Mouse (Mus musculus) cortical plate, adult 2 months (tissue): ENCODE data around the gene 1700013F07Rik. TPM values are rescaled to one million over a fixed set of nuclear protein-coding genes. Genes with fewer than 3 reads are reported as not detected.
"Not testable (repeated sequence)": the region's sequence is repeated elsewhere in the genome, so short reads cannot be mapped to it uniquely, and the experiment has no call there.

ENCODE experiments used
- H3K27ac ChIP-seq: fragments of 200-500 bp; 2 replicates; pipeline ENCODE4 v1.5.1; 2012; ENCODE audit warnings: low read length, control low read depth, inconsistent platforms; ENCODE audit not compliant: insufficient read depth
- H3K4me1 ChIP-seq: fragments of 200-500 bp; 2 replicates; pipeline ENCODE4 v1.6.1; 2011; ENCODE audit warnings: low read length; ENCODE audit not compliant: control insufficient read depth, insufficient read depth
- H3K4me3 ChIP-seq: fragments of 200-500 bp; 2 replicates; pipeline ENCODE4 v1.5.1; 2011; ENCODE audit warnings: mild to moderate bottlenecking, low read length, control low read depth; ENCODE audit not compliant: insufficient read depth
- CTCF ChIP-seq: fragments of 200-500 bp; IDR thresholded peaks from 2 replicates; pipeline ENCODE4 v1.5.1; 2011; ENCODE audit warnings: mild to moderate bottlenecking, control low read depth, low read length; ENCODE audit not compliant: insufficient read depth; ENCODE audit errors: extremely low read depth
- POLR2A ChIP-seq: fragments of 200-500 bp; IDR thresholded peaks from 2 replicates; pipeline ENCODE4 v1.6.1; 2011; ENCODE audit warnings: mild to moderate bottlenecking, low read length, control low read depth; ENCODE audit not compliant: insufficient read depth; ENCODE audit errors: extremely low read depth
- polyA plus RNA-seq: library from polyadenylated mRNA; depleted of rRNA; stranded (reverse); fragments of >200 nt; gene quantifications from 2 replicates; pipeline ENCODE4 v1.2.3, GENCODE M21; 2012; rRNA removed

The 1700013F07Rik gene
- 2.5 and 3.4 TPM in 2 replicates for polyA plus RNA-seq

DNA sequence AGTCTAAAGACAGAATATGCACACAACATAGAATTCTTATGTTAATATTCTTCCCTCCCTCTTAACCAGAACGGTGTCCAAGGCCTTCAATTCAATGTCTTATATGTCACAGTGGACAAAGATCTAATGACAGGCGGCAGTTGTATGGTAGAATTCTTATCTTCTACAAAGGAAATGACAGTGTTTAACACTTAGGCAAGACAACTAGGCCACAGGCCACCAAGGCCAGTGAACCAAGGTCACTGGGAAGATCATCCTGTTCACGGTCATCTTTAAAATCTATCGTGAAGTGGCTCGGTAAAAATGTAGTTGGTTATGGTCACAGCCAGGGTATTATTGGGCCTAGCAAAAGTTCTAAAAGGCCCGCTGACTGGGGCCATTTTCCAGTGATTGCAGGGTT is at the start of gene 1700013F07Rik:
1700013F07Rik (plus strand) TSS at position 200 of the 400 bp plus-strand sequence.
- H3K4me1 ChIP-seq = no peaks in the 10 kb centered on the region
- no peak for TF ChIP-seq POLR2A
- TF ChIP-seq CTCF = no peak
- no peak within 1 kb of the TSS for H3K4me3 ChIP-seq
- no peak within 1 kb of the TSS for H3K27ac ChIP-seq

DNA sequence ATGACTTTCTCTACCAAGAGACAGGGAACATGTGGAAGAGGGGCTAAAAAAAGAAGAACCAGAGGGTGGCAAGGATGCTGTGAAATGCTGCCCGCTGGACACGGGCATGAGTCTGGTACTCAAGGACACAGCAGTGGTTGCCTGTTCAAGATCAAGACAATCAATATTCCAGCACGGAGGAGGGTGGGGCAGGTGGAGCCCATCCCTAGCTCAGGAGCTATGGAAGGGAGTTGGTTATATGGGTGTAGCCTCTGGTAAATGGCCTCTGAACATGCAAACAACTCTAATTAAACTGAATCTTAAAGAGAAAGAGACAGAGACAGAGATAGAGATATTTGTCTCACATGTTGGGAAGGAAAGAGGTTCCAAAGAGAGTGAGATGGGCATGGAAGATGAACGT is 49.2 kb upstream of the 1700013F07Rik start:
- TF ChIP-seq POLR2A = no peak
- no peak for TF ChIP-seq CTCF
- H3K4me3 ChIP-seq = no peak overlapping the region

DNA sequence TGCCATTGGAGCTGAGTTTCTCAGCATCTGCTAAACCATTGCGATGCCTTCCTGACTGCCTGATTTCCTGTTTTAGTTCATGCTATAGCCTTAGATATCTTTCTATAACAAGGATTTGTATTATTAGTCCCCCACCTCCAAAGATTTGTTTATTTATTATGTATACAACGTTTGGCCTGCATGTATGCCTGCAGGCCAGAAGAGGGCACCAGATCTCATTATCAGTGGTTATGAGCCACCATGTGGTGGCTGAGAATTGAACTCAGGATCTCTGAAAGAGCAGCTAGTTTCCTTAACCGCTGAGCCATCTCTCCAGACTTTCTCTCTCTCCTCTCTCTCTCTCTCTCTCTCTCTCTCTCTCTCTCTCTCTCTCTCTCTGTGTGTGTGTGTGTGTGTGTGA is 44.0 kb upstream of the 1700013F07Rik start:
- Histone ChIP-seq H3K4me3 (no peak overlapping the region), H3K27ac (no peak overlapping the region), H3K4me1 (no peaks in the 10 kb centered on the region)
- TF ChIP-seq POLR2A (no peak), CTCF (0 out of 2 replicates have a peak, but pooled peaks have one; percentile 23)

More for the DNA sequence above, 49.2 kb upstream of the 1700013F07Rik start:
- H3K27ac ChIP-seq = no peak overlapping the region
- no peaks in the 10 kb centered on the region for H3K4me1 ChIP-seq

DNA sequence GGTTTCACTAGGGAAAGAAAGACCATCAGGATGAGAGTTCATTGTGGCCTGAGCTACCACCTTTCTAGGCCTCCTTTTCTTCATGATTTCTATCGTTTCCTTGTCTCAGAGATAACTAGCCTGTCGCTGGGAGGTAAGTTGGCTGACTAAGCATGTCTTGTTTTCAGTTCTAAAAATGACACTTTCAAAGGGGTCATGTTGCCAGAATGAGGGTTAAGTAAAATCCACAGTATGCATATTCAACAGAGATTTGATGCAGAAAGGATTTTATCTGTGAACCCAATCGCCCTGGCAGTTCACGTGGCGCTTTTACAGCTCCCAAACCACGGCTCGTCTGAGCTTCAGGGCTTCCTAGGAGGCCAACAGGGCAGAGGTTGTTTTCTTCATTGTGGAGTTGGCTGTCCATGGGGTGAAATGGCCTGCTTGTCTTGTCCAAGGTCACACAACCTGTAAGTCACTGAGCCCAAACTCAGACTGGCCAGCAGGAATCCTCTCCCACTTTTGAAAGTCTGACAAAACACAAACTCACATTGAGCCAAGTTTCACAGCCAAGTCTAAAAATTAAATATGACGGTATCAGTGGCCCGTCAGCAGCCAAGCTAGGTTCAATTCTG is 39.0 kb upstream of the 1700013F07Rik start:
- Histone ChIP-seq H3K27ac (no peak overlapping the region), H3K4me3 (no peak overlapping the region), H3K4me1 (no peaks in the 10 kb centered on the region)
- TF ChIP-seq CTCF (no peak), POLR2A (no peak)

DNA sequence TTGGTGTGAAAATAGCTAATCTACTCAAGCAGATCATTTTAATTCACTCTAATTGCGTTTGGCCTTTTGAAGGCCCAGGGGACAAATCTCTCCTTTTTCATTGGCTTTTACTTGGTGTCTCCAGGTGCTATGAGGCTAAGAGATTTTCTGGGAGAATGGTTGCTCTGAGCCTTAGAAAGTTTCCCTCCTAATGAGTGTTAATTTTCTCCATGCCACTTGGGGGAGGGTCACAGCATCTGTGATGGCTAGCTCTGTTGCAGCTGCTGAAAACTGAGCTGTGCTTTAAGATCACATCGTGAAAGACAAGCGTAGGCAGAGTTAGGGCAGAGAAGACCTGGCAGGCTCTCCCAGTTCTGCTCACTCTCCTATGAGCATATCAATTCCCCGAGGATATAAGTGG is 38.5 kb upstream of the 1700013F07Rik start:
- Histone ChIP-seq H3K27ac (no peak overlapping the region), H3K4me1 (no peaks in the 10 kb centered on the region)
- TF ChIP-seq CTCF = no peak
- TF ChIP-seq POLR2A = no peak

DNA sequence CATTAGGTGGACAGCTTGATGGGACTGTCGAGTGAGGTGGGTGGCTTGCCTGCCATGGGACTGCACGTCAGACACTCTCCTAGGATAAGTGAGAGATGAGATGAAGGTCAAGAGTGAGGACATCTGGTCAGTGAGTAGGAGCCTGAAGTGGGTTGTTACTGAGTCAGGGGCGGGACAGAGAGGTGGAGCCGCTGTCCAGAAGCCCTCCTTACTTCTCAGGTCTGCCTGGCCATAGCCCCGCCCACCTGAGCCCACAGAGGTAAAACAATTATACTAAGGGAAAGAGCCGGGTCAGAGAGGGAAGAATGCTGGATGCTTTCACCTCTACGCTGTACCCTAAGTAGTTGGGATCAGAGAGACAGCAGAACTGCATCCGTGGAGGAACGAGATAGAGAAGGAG is 36.3 kb upstream of the 1700013F07Rik start:
- TF ChIP-seq CTCF (no peak), POLR2A (no peak)
- Histone ChIP-seq H3K27ac (no peak overlapping the region), H3K4me3 (no peak overlapping the region), H3K4me1 (no peaks in the 10 kb centered on the region)

More for the DNA sequence above, 38.5 kb upstream of the 1700013F07Rik start:
- H3K4me3 ChIP-seq = no peak overlapping the region

DNA sequence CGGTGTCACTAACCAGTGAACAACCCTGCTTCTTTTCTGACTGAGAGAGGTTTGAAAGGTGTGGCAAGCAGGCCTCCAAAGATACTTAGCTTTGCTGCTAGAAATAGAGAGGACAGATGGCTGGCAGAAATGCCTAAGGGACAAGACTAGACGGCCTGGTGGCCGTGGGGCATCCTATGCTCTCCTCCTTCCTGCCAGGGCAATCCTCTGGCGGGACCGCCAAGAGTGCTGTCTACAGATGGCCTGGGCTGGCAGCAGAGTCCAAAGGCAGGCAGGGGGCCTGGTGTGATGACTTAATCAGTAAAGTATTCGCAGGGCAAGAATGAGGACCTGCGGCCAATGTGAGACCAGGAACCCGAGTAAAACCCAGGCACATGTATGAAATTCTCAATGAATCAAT is 34.1 kb upstream of the 1700013F07Rik start:
- H3K27ac ChIP-seq = no peak overlapping the region
- TF ChIP-seq POLR2A (no peak), CTCF (no peak)
- no peak overlapping the region for H3K4me3 ChIP-seq
- no peaks in the 10 kb centered on the region; the same call in 1 of the 2 replicates for H3K4me1 ChIP-seq

DNA sequence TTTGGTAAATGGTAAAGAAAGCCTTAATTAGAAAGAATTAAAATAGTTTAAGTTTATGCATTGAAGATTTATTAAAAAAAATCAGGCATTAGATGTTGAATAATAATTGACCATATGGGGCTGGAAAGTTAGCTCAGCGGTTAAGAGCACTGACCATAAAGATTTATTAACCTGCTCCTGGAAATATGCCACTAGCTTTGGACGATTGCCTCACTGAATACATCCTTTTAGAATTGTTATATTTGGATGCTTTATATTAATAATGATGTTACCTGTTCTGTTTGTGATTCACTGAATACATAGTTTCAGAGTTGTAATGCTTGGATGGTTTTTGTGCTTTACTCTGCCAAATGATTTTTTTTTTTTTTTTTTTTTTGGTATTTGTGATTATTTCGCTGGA is 32.5 kb upstream of the 1700013F07Rik start:
- H3K27ac ChIP-seq, H3K4me3 ChIP-seq, H3K4me1 ChIP-seq: not testable (repeated sequence)

DNA sequence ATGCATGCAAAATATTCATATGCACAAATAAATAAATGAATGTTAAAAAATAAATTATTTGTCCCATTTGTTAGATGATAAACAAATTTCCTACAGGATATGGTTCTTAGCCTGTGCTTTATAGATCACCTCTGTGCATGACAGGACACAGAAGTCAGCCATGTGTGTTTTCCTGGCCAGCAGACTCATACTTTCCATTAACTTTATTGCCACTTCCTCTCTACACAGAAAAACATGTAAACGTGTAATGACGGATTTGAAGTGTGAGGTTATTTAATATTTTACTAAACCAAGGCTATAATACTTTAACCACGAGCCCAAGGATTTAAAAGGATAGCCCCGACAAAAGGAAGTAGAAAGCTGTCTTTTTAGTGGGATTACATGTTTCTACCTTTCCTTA is 30.0 kb upstream of the 1700013F07Rik start:
- Histone ChIP-seq H3K4me3 (no peak overlapping the region), H3K27ac (no peak overlapping the region), H3K4me1 (peaks cover 3% of the 10 kb centered on the region)
- TF ChIP-seq POLR2A (no peak), CTCF (no peak)

DNA sequence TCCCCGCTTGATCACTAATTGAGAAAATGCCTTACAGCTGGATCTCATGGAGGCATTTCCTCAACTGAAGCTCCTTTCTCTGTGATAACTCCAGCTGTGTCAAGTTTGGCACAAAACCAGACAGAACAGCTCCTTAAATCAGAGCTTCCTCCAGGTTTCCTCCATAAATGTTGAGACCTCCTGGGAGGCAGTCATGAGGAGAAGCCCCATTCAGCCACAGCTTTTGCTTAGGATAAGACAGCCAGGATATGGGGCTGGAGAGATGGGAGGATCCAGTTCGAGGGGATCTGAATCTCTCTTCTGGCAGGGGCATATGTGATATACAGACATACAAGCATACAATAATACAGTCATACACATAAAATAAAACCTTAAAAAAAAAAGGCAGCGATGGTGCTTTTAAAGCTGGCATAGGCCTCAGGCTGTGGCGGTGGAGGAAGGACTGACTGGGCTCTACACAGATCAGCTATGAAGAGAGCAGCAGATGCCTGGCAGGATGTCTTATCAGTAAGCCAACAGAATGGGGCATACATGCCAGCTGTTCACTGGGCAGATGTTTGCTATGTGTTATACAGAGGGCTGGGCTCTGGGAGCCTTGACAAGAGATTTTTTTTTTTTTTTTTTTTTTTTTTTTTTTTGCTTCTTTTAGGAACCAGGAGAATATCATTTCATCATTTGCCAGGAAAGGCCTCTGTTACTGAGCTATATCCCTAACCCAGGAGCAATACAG is 25.0 kb upstream of the 1700013F07Rik start:
- no peak for TF ChIP-seq CTCF
- TF ChIP-seq POLR2A = no peak
- H3K27ac ChIP-seq = no peak overlapping the region
- H3K4me1 ChIP-seq = peaks cover 3% of the 10 kb centered on the region
- H3K4me3 ChIP-seq = no peak overlapping the region

DNA sequence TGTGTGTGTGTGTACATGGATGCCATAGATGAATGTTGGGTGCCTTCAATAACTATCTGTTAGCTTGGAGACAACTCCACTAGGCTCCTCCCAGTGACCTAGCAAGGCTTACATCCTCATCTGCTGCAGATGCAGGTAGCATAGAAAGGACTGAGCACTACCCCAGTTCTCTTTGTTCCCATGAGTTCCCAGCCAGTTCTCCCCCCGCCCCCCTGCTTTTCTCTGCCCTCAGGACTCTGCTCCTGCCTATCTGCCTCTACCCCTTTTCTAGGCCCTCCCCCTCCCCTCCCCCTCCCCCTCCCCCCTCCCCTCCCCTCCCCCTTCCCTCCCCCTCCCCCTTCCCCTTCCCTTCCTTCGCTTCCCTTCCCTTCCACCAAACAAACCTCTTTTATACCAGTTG is 23.8 kb upstream of the 1700013F07Rik start:
- H3K4me3 ChIP-seq = no peak overlapping the region
- TF ChIP-seq POLR2A (no peak), CTCF (no peak)
- no peak overlapping the region for H3K27ac ChIP-seq
- peaks cover 3% of the 10 kb centered on the region; the same call in 1 of the 2 replicates for H3K4me1 ChIP-seq
